Mouse (Mus musculus) adrenal gland, adult 10 weeks (tissue): ENCODE data around the gene Kncn. TPM values are rescaled to one million over a fixed set of nuclear protein-coding genes. Genes with fewer than 3 reads are reported as not detected.

Source experiments
- polyA plus RNA-seq: library from polyadenylated mRNA; stranded (reverse); fragments of 350-450 nt; fragmentation: Illumina TruSeq; extraction: RNeasy Lipid Tissue Mini Kit (QIAGEN cat#74804); gene quantifications from one replicate; pipeline ENCODE4 v1.2.3, GENCODE M21; 2014; ENCODE audit warnings: low read depth, low replicate concordance

Gene Kncn
- not detected for polyA plus RNA-seq

GRCm38 (mm10) chr4:115884022-115884421 lies at the start of gene Kncn:
Gene Kncn (plus strand): TSS chr4:115884400.

DNA sequence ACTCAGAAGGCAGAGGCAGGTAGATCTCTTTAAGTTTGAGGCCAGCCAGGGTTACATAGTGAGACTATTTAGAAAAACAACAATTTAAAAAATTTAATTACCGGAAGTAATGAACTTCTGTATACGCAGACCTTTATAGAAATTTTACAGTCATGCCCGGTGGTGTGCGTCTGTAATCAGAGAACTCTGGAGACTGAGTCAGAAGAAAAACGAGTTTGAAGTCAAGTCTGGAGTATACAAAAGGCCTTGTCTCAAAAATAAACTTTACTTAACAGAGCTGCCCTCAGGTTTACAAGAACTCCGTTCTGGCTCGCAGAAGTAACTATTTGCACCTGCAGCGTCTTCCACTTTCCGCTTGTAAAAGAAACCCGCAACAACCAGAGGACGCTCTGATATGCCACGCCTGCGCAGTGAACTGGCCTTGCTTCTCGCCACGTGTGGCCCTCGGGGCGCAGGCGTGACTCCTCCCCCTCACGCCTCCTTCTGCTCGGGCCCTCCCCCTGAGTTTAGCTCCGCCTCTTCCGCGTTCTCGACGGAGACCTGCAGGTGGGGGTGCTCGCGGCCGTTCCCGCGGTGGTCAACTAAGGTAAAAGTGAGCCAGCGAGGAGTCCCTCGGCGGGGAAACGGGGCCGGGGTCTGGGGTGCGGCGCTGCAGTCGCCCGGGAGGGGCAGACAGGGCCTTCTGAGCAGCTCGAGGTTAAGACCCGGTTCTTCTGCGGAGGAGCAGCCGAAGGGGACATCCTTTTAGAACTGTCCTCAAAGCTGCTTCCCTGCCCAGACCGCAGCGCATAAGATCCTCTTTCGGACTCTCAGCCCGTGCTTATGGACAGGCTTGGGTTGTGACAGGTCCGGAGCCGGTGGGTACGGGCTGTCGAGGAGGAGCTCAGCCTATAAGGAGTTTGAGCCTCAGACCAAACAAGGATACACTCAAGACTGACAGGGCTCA lies 45.2 kb upstream of the Kncn start, which contains the start of gene Mknk1:
Gene Mknk1, plus strand, starts transcription at position 503 of the 946 bp plus-strand sequence.

GRCm38 (mm10) chr4:115890553-115890952 lies 6.4 kb downstream of the Kncn start, which contains the start of gene 6430628N08Rik:
Gene 6430628N08Rik (plus strand): TSS chr4:115890665.

Other genes starting within 250 kb of the Kncn start
- 37.4 TPM for gene Cyp4b1, start 236.7 kb upstream of the Kncn start, polyA plus RNA-seq
- gene Efcab14, start 146.7 kb upstream of the Kncn start, polyA plus RNA-seq: 191 TPM
- not detected for gene Tex38, start 103.4 kb upstream of the Kncn start, polyA plus RNA-seq
- gene Atpaf1, start 99.6 kb upstream of the Kncn start, polyA plus RNA-seq: 234 TPM
- 15.3 TPM for gene Mob3c, start 56.3 kb upstream of the Kncn start, polyA plus RNA-seq
- 15.5 TPM for gene Mknk1, start 45.2 kb upstream of the Kncn start, polyA plus RNA-seq
- gene 6430628N08Rik, start 6.3 kb downstream of the Kncn start, polyA plus RNA-seq: not detected
- gene Dmbx1, start 55.5 kb downstream of the Kncn start, polyA plus RNA-seq: not detected
- gene Faah, start 133.5 kb downstream of the Kncn start, polyA plus RNA-seq: 0.52 TPM
- 18.1 TPM for gene Nsun4, start 169.5 kb downstream of the Kncn start, polyA plus RNA-seq
- 287 TPM for gene Uqcrh, start 190.7 kb downstream of the Kncn start, polyA plus RNA-seq
- 6.2 TPM for gene Lrrc41, start 190.9 kb downstream of the Kncn start, polyA plus RNA-seq
- gene Rad54l, start 239.3 kb downstream of the Kncn start, polyA plus RNA-seq: 0.64 TPM
- 10.8 TPM for gene Pomgnt1, start 239.4 kb downstream of the Kncn start, polyA plus RNA-seq